In genomic region chr8:123410788-123411187, GRCm38 (mm10) we compare ENCODE assay signal across 8 mouse cellular contexts. TPM values are rescaled to one million over a fixed set of nuclear protein-coding genes. Genes with fewer than 3 reads are reported as not detected.
DNase-seq lines count a peak whose midpoint lies in the region; ATAC-seq and TF ChIP-seq lines count a peak whose summit lies in the region.

No protein-coding gene starts in this region.

- H3K4me2 ChIP-seq in kidney, embryonic 16.5 days (replicated peaks; ENCODE audit: low read depth, low read length): peak overlapping the region; percentile 53
- H3K4me2 ChIP-seq in embryonic facial prominence, embryonic 14.5 days (ENCODE audit: low read depth, low read length): peak overlapping the region; percentile 58
- H3K4me2 ChIP-seq in intestine, embryonic 15.5 days (replicated peaks): peak overlapping the region; percentile 57
- peak overlapping the region; percentile 85 for H3K4me2 ChIP-seq in neural tube, embryonic 13.5 days

- peak overlapping the region; percentile 38 for H3K4me3 ChIP-seq in kidney, embryonic 16.5 days (ENCODE audit: low read length)
- peak overlapping the region; percentile 42 for H3K4me3 ChIP-seq in embryonic facial prominence, embryonic 14.5 days (ENCODE audit: low read depth, low read length)
- H3K4me3 ChIP-seq in intestine, embryonic 15.5 days (replicated peaks): peak overlapping the region; percentile 25; the same call in 1 of the 2 replicates
- peak overlapping the region; percentile 87 for H3K4me3 ChIP-seq in neural tube, embryonic 13.5 days
- H3K4me3 ChIP-seq in lung, adult 2 months (replicated peaks; ENCODE audit: extremely low read depth, low read depth, low read length): no peak overlapping the region

- no peak overlapping the region; the same call in 1 of the 2 replicates for H3K9ac ChIP-seq in kidney, embryonic 16.5 days (replicated peaks; ENCODE audit: low read length)
- peak overlapping the region; percentile 54 for H3K9ac ChIP-seq in embryonic facial prominence, embryonic 14.5 days (ENCODE audit: low read depth, low read length)
- H3K9ac ChIP-seq in intestine, embryonic 15.5 days: no peak overlapping the region
- peak overlapping the region; percentile 100 for H3K9ac ChIP-seq in neural tube, embryonic 13.5 days

- no peak for ATAC-seq in kidney, embryonic 16.5 days (ENCODE audit: low FRiP score, low TSS enrichment)
- no peak for ATAC-seq in embryonic facial prominence, embryonic 14.5 days (ENCODE audit: low read depth)
- no peak for ATAC-seq in intestine, embryonic 15.5 days
- ATAC-seq in neural tube, embryonic 13.5 days (ENCODE audit: low read depth): peak; percentile 12

- no peak overlapping the region for H3K27ac ChIP-seq in kidney, embryonic 16.5 days (ENCODE audit: low read length)
- H3K27ac ChIP-seq in embryonic facial prominence, embryonic 14.5 days (replicated peaks; ENCODE audit: low read depth, low read length): no peak overlapping the region; the same call in 1 of the 2 replicates
- H3K27ac ChIP-seq in intestine, embryonic 15.5 days: no peak overlapping the region
- peak overlapping the region; percentile 98 for H3K27ac ChIP-seq in neural tube, embryonic 13.5 days (replicated peaks)

- no peaks in the 10 kb centered on the region for H3K36me3 ChIP-seq in kidney, embryonic 16.5 days (ENCODE audit: insufficient read depth, low read length)
- no peaks in the 10 kb centered on the region for H3K36me3 ChIP-seq in embryonic facial prominence, embryonic 14.5 days (ENCODE audit: control insufficient read depth, insufficient read depth, low read length)
- no peaks in the 10 kb centered on the region for H3K36me3 ChIP-seq in intestine, embryonic 15.5 days
- H3K36me3 ChIP-seq in neural tube, embryonic 13.5 days: no peaks in the 10 kb centered on the region

- no peak for TF ChIP-seq POLR2A in lung, adult 2 months (IDR thresholded peaks at IDR 0.05; ENCODE audit: borderline replicate concordance, extremely low read depth, low read depth, low read length)

- no peaks in the 10 kb centered on the region for H3K9me3 ChIP-seq in kidney, embryonic 16.5 days (ENCODE audit: low read length)
- H3K9me3 ChIP-seq in embryonic facial prominence, embryonic 14.5 days (ENCODE audit: control insufficient read depth, low read length): no peaks in the 10 kb centered on the region
- H3K9me3 ChIP-seq in intestine, embryonic 15.5 days: no peaks in the 10 kb centered on the region
- no peaks in the 10 kb centered on the region for H3K9me3 ChIP-seq in neural tube, embryonic 13.5 days

- TF ChIP-seq CTCF in lung, adult 2 months (IDR thresholded peaks at IDR 0.05; ENCODE audit: insufficient read depth, low read length): no peak

- DNase-seq in kidney, postnatal 4 days: no peak
- DNase-seq in embryonic facial prominence, embryonic 14.5 days (ENCODE audit: low spot score): no peak
- no peak for DNase-seq in lung, adult 2 months
- no peak for DNase-seq in thymus, postnatal 14 days
- no peak for DNase-seq in ovary, postnatal 10 days (ENCODE audit: low spot score)

- peaks cover 18% of the 10 kb centered on the region for H3K4me1 ChIP-seq in kidney, embryonic 16.5 days (ENCODE audit: insufficient read depth, low read length)
- H3K4me1 ChIP-seq in embryonic facial prominence, embryonic 14.5 days (ENCODE audit: control insufficient read depth, insufficient read depth, low read length): peaks cover 9% of the 10 kb centered on the region; the same call in 1 of the 2 replicates
- peaks cover 9% of the 10 kb centered on the region for H3K4me1 ChIP-seq in intestine, embryonic 15.5 days (replicated peaks)
- peaks cover 37% of the 10 kb centered on the region for H3K4me1 ChIP-seq in neural tube, embryonic 13.5 days (replicated peaks)
- no peaks in the 10 kb centered on the region for H3K4me1 ChIP-seq in lung, adult 2 months (ENCODE audit: control insufficient read depth, insufficient read depth, low read length)

- WGBS in kidney, embryonic 16.5 days: 10% methylated on average over 11 of the region's 11 CpGs
- WGBS in embryonic facial prominence, embryonic 14.5 days: 9% methylated on average over 11 of the region's 11 CpGs
- WGBS in intestine, embryonic 15.5 days: 12% methylated on average over 11 of the region's 11 CpGs
- 4% methylated on average over 11 of the region's 11 CpGs for WGBS in neural tube, embryonic 13.5 days
- 10% methylated on average over 11 of the region's 11 CpGs for WGBS in lung, adult 2 months

- H3K27me3 ChIP-seq in kidney, embryonic 16.5 days (ENCODE audit: insufficient read depth, low read length): peaks cover 56% of the 10 kb centered on the region
- peaks cover 51% of the 10 kb centered on the region for H3K27me3 ChIP-seq in embryonic facial prominence, embryonic 14.5 days (replicated peaks; ENCODE audit: control insufficient read depth, insufficient read depth, low read length)
- H3K27me3 ChIP-seq in intestine, embryonic 15.5 days (replicated peaks): peaks cover 63% of the 10 kb centered on the region
- no peaks in the 10 kb centered on the region; the same call in 1 of the 2 replicates for H3K27me3 ChIP-seq in neural tube, embryonic 13.5 days

RNA-seq across cellular contexts. Expression of gene Tubb3, which starts 0.4 kb away (rescaled TPM):
- polyA plus RNA-seq in kidney, embryonic 16.5 days (2015; fragmentation: Nextera tagmentation; extraction: Ambion mirVana): 4.8 and 11.2 TPM in 2 replicates
- 81.9 and 99.5 TPM in 2 replicates for polyA plus RNA-seq in embryonic facial prominence, embryonic 14.5 days (2014; fragmentation: Nextera tagmentation; extraction: Ambion mirVana)
- polyA plus RNA-seq in intestine, embryonic 15.5 days (2015; fragmentation: Nextera tagmentation; extraction: Ambion mirVana): 59.1 and 63.8 TPM in 2 replicates
- polyA plus RNA-seq in neural tube, embryonic 13.5 days (2015; fragmentation: Nextera tagmentation; extraction: Ambion mirVana): 1,543 and 1,658 TPM in 2 replicates
- 1.2 and 1.4 TPM in 2 replicates for polyA plus RNA-seq in lung, adult 2 months (2012; rRNA removed)

RNA-seq across cellular contexts. Expression of gene Mc1r, which starts 3.9 kb away (rescaled TPM):
- polyA plus RNA-seq in kidney, embryonic 16.5 days (2015; fragmentation: Nextera tagmentation; extraction: Ambion mirVana): not detected in 2 replicates
- 0.29 and 0.32 TPM in 2 replicates for polyA plus RNA-seq in embryonic facial prominence, embryonic 14.5 days (2014; fragmentation: Nextera tagmentation; extraction: Ambion mirVana)
- 0.04 TPM in 1 of 2 replicates, not detected in the other for polyA plus RNA-seq in intestine, embryonic 15.5 days (2015; fragmentation: Nextera tagmentation; extraction: Ambion mirVana)
- polyA plus RNA-seq in neural tube, embryonic 13.5 days (2015; fragmentation: Nextera tagmentation; extraction: Ambion mirVana): 0.21 and 0.22 TPM in 2 replicates
- not detected in 2 replicates for polyA plus RNA-seq in lung, adult 2 months (2012; rRNA removed)

RNA-seq across cellular contexts. Expression of gene Def8, which starts 12.5 kb away (rescaled TPM):
- 43.7 and 44.4 TPM in 2 replicates for polyA plus RNA-seq in kidney, embryonic 16.5 days (2015; fragmentation: Nextera tagmentation; extraction: Ambion mirVana)
- polyA plus RNA-seq in embryonic facial prominence, embryonic 14.5 days (2014; fragmentation: Nextera tagmentation; extraction: Ambion mirVana): 34.1 and 37.9 TPM in 2 replicates
- polyA plus RNA-seq in intestine, embryonic 15.5 days (2015; fragmentation: Nextera tagmentation; extraction: Ambion mirVana): 26.0 and 26.4 TPM in 2 replicates
- polyA plus RNA-seq in neural tube, embryonic 13.5 days (2015; fragmentation: Nextera tagmentation; extraction: Ambion mirVana): 43.3 and 44.5 TPM in 2 replicates
- polyA plus RNA-seq in lung, adult 2 months (2012; rRNA removed): 23.0 and 30.9 TPM in 2 replicates

RNA-seq across cellular contexts. Expression of gene Tcf25, which starts 37.2 kb away (rescaled TPM):
- 168 and 175 TPM in 2 replicates for polyA plus RNA-seq in kidney, embryonic 16.5 days (2015; fragmentation: Nextera tagmentation; extraction: Ambion mirVana)
- 159 and 163 TPM in 2 replicates for polyA plus RNA-seq in embryonic facial prominence, embryonic 14.5 days (2014; fragmentation: Nextera tagmentation; extraction: Ambion mirVana)
- polyA plus RNA-seq in intestine, embryonic 15.5 days (2015; fragmentation: Nextera tagmentation; extraction: Ambion mirVana): 147 and 170 TPM in 2 replicates
- 317 and 328 TPM in 2 replicates for polyA plus RNA-seq in neural tube, embryonic 13.5 days (2015; fragmentation: Nextera tagmentation; extraction: Ambion mirVana)
- polyA plus RNA-seq in lung, adult 2 months (2012; rRNA removed): 150 and 188 TPM in 2 replicates

Comparison
In these comparisons a context has a peak if more than half of its experiments do, and no peak if none do; other contexts are left out.
1. H3K9ac ChIP-seq: peak in embryonic facial prominence, embryonic 14.5 days (single experiment) and neural tube, embryonic 13.5 days (single experiment); none in kidney, embryonic 16.5 days (single experiment) and intestine, embryonic 15.5 days (single experiment).
2. RNA of gene Tubb3, which starts 0.4 kb away (polyA plus RNA-seq): 1,543 to 1,658 TPM in neural tube, embryonic 13.5 days; 81.9 to 99.5 TPM in embryonic facial prominence, embryonic 14.5 days, 59.1 to 63.8 TPM in intestine, embryonic 15.5 days, 4.8 to 11.2 TPM in kidney, embryonic 16.5 days and 1.2 to 1.4 TPM in lung, adult 2 months; every median in the first group is over 10 times any median in the second.
3. Peak in every context shown above with its lines, with median percentiles within 50 percentile points of each other: H3K4me2 ChIP-seq.